Mouse (Mus musculus) megakaryocyte-erythroid progenitor cell, adult 5-6 weeks (primary cell): ENCODE results near the gene Slc22a1. TPM values are rescaled to one million over a fixed set of nuclear protein-coding genes. Genes with fewer than 3 reads are reported as not detected.
"Not testable (repeated sequence)": the region's sequence is repeated elsewhere in the genome, so short reads cannot be mapped to it uniquely, and the experiment has no call there.

ENCODE experiments used
- ATAC-seq: replicated peaks from 2 replicates; pipeline ENCODE4 v1.8.0; 2016; ENCODE audit warnings: mild to moderate bottlenecking, inconsistent platforms; ENCODE audit not compliant: severe bottlenecking, poor library complexity, low FRiP score, low TSS enrichment
- total RNA-seq, 2 experiments: library from RNA; stranded (forward) in 1 of 2; stranded (reverse) in 1 of 2; fragments of 200-1000, 215-1000 nt in 1 of 2; fragments of >200 nt in 1 of 2; fragmentation: Nextera tagmentation in 1 of 2; gene quantifications; 2 replicates each; pipeline ENCODE4 v1.2.3; 2014 to 2017

Gene Slc22a1
- total RNA-seq, 2 experiments from 2014 or later: not detected

- ATAC-seq: no peak
Observed at GRCm38 (mm10) chr17:12688427-12689110, 12.9 kb upstream of the Slc22a1 start.

DNA sequence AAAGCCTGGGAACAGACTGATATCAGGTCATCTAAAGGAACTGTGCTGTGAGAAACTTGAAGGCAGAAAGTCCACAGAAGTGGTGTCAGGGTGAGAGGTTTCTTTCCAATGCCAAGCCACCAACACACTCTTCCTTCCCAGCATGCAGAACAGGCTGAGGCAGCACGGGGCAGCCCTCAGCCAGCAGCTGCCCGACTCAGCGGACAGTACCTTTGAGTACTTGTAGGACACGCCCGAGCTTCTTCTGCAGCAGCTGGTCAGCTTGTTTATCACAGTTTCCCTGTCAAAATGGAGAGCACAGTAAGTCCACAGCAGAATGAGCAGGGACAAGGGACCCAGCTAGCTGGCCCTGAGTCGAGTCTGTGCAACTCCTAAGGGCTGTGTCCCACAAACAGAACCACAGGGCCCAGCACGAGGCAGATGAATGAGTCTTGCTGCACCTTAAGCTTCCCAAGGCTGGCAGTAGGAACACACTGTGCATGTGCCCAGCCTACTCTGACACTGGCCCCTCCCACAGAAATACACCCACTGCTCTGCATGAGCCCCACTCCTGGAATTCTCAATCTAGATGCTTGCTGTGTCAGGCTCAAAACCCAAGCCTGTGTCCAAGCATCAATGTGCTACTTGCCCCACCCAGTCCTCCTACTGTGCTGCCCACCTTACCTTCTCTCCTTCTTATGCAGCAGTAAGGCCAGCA is 9.4 kb upstream of the Slc22a1 start:
- ATAC-seq: no peak

- ATAC-seq: no peak
Observed at GRCm38 (mm10) chr17:12684412-12684811, 8.8 kb upstream of the Slc22a1 start.

DNA sequence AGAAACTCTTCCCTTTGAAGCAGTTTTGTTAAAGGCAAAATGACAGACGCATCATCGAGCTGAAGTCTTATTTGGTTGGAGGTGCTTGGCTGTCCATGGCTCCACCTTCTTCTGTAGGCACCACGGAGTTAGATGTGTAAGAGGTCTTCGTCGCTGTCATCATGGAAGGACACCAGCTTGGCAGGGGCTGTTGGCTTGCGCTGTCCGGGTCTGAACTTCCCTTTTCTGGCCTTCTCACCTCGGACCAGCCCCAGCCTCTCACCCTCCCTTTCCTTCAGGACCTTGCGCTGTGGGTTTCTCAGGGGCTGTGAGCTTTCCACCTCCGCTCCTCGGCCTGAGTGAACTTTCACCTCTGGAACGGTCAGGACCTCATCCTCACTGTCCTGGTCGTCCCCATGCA is 8.0 kb upstream of the Slc22a1 start:
- no peak for ATAC-seq

DNA sequence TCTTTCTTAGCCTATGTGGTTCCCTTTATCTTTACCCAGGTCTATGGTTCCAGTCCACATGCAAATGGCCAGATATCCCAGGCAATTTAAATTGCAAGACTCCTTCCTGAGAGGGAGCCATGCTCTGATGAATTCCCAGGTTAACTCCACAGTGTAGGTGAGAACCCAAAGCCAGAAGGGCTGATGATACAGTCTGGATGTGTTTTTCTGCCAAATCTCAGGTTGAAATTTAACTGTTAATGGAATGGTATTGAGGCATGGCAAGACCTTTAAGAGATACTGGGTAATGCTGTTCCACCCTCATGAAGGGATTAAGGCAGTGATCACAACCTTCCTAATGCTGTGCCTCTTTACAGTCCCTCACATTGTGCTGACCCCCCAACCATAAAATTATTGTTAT is 2.6 kb upstream of the Slc22a1 start:
- no peak for ATAC-seq

DNA sequence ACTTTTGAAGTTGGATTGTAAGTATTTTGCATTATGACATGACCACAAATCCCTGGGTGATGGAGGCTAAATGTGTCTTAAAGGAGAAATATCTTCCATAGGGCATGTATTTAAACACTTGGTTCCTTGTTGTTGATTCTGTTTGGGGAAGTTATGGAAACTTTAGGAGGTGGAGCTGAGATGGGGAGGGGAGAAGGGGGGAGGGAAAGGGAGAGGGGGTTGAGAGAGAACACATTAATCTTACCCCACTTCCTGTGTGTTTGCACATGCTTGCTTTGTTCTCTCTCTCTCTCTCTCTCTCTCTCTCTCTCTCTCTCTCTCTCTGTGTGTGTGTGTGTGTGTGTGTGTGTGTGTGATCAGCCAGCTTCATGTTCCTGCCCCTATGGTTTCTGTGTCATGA is 1.5 kb upstream of the Slc22a1 start:
- ATAC-seq: no peak

DNA sequence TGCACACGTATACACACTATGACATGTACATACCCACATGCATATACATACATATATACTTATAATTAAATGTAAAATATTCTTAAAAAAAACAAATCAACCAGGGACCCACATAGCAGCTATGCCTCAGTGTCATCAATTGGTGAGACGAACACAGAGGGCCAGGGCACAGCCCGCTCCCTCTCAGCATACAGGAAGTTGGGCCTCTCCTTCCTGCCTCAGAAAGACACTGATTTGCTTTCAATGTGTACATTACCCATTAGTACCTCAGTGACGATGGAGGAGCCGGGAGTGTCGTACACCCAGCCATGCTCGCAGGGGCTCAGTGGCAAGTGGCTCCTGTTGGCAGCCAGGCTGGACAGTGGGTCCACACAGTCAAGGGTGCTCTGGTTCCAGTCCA is 649 bp downstream of the Slc22a1 start:
- not testable (repeated sequence) for ATAC-seq

- no peak for ATAC-seq
Observed at GRCm38 (mm10) chr17:12673871-12674270, 1.8 kb downstream of the Slc22a1 start.

- no peak for ATAC-seq
Observed at GRCm38 (mm10) chr17:12672285-12672790, 3.3 kb downstream of the Slc22a1 start.

GRCm38 (mm10) chr17:12671029-12671605 is 4.5 kb downstream of the Slc22a1 start:
- ATAC-seq: no peak

GRCm38 (mm10) chr17:12669363-12669679 is 6.3 kb downstream of the Slc22a1 start:
- ATAC-seq: peak; percentile 71

DNA sequence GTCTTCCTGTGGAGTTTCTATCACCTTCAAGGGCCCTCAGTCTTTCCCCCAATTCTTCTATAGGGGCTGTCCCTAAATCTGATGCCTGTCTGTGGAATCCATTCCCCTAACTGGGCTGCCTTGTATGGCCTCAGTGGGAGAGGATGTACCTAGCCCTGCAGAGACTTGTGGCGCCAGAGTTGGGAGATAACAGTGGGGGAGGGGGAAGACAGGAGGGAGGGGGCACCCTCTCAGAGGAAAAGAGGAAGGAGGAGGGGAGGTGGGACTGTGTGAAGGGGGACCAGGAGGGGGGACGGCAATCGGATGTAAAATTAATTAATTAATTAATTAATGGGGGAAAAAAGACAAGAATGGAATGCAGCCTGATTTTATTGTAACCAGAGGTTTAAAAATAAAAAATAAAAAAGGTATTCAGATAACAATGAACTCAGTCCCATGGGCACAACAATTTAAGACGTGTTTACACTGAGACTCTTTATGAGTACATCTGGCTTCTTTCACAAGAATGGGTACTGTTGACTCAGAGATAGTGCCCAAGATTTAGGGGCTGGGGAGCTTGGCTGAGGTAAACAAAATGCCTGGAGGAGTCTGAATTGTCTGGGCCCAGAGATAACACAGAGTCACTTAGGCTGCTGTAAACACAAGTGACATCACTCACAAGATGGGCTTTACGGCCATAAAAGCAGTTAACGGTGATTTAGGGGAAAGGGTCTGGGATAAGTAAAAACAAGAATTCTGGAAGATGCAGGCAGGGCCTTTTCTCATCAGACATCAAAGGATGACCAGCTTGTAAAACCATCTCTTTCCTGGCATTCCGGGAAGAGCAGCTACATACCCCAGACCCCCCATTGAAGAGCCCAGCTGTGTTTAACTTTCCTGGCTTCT is 6.9 kb downstream of the Slc22a1 start:
- peak; percentile 87 for ATAC-seq

- no peak for ATAC-seq
Observed at GRCm38 (mm10) chr17:12664156-12664555, 11.5 kb downstream of the Slc22a1 start.

- peak; percentile 42 for ATAC-seq
Observed at GRCm38 (mm10) chr17:12660572-12661260, 14.9 kb downstream of the Slc22a1 start.

GRCm38 (mm10) chr17:12659233-12659632 is 16.4 kb downstream of the Slc22a1 start:
- ATAC-seq: no peak

DNA sequence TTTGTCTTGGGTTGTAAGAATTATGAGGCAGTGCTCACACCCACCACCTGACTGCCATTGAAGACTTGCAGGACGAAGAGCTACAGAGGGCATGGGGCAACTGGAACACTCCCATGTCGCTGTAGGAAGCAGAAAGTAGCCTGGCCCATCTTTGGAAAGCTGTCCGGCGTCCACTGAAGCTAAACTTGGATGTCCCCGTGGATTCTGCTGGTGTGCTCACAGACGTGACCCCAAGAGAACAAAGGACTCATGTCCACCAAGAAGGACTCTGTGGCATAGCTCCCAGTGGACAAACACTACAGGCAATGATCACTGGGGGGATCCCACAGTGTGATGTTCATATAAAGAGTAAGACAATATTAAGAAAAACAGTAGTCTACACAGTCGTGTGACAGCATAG is 16.8 kb downstream of the Slc22a1 start:
- ATAC-seq: no peak

GRCm38 (mm10) chr17:12655826-12656225 is 19.8 kb downstream of the Slc22a1 start:
- no peak for ATAC-seq

DNA sequence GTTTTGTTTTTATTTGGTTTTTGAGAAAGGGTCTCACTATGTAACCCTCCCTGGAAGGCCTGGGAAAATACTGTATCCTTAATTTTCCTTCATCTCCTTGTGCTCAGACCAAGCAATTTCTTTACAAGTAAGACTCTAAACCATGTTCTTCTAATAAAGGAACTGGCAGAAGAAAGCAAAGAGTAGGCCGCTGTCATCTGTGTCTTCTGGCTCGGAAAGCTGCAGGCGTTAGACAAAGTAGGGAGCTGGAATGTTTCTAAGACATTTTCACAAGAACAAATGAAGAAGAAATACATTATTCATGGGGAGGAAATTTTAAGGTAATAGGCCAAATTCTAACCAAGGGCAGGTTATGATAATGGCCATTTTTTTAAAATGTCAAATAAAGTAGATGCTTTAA is 21.6 kb downstream of the Slc22a1 start:
- no peak for ATAC-seq

GRCm38 (mm10) chr17:12652604-12653003 is 23.0 kb downstream of the Slc22a1 start:
- ATAC-seq: no peak
